Mouse (Mus musculus) heart, adult 2 months (tissue): ENCODE results near the gene Selenom.

ENCODE experiments used
- CTCF ChIP-seq: fragments of 200-600 bp; IDR thresholded peaks from 2 replicates; pipeline ENCODE4 v1.8.1; 2022; ENCODE audit warnings: antibody characterized with exemption, mild to moderate bottlenecking, moderate library complexity
- EP300 ChIP-seq: fragments of 200-500 bp; IDR thresholded peaks from 2 replicates; pipeline ENCODE4 v1.6.1; 2011; ENCODE audit warnings: low read depth, low read length, control low read depth; ENCODE audit not compliant: insufficient read depth

DNA sequence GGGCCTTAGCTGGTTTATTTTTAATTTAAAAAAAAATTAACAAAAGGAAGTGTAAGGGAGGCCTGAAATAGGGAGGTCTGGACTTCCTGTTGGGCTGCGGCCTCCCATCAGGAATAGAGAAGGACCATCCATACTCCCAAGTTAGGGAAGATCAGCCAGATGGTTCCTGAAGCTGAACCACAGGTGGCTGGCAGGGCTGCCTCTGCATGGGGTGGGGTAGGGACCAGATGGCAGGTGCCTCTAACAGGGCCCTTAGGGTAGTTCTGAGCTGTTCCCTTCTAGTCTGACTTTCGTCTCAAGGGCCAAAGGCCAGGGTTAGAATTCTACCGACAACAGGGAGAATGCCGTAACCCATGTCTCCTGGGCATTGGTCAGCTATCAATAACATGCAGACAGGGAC lies 1.2 kb downstream of the Selenom start:
- no peak for TF ChIP-seq EP300
- TF ChIP-seq CTCF: no peak
